Mouse (Mus musculus) liver, postnatal 0 days (tissue): ENCODE data around the gene Perp.

Source experiments
- CTCF ChIP-seq: sonication (generic); IDR thresholded peaks from 2 replicates; pipeline ENCODE4 v1.5.1; 2016; ENCODE audit warnings: antibody characterized with exemption, low read depth
- EP300 ChIP-seq: IDR thresholded peaks from 2 replicates; pipeline ENCODE4 v1.6.1; 2016; ENCODE audit warnings: antibody characterized with exemption, low read depth, mild to moderate bottlenecking

DNA sequence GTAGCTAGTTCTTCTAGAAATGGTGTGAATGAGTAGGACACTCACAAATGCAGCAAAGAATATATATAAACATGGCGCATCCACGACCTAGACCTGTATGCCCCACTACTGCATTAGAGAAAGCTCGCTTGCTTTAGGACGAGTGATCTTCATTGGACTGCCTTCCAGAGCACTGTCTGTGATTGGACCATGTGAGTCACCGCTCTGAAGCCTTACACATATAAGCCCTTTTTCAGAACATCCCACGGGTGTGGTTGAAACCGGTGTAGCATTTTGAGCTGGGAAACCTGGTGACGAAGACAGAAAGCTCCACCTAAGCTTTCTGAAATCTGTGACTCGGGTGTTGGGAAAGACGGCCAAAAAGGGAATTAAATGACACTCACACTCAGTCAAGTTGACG is 16.0 kb downstream of the Perp start:
- no peak for TF ChIP-seq CTCF
- no peak for TF ChIP-seq EP300
